Mouse (Mus musculus): ENCODE results near the gene Gfer. TPM values are rescaled to one million over a fixed set of nuclear protein-coding genes. Genes with fewer than 3 reads are reported as not detected.

Gfer gene
- total RNA-seq, 1 experiment from 2014 or later = 45.5 TPM

DNA sequence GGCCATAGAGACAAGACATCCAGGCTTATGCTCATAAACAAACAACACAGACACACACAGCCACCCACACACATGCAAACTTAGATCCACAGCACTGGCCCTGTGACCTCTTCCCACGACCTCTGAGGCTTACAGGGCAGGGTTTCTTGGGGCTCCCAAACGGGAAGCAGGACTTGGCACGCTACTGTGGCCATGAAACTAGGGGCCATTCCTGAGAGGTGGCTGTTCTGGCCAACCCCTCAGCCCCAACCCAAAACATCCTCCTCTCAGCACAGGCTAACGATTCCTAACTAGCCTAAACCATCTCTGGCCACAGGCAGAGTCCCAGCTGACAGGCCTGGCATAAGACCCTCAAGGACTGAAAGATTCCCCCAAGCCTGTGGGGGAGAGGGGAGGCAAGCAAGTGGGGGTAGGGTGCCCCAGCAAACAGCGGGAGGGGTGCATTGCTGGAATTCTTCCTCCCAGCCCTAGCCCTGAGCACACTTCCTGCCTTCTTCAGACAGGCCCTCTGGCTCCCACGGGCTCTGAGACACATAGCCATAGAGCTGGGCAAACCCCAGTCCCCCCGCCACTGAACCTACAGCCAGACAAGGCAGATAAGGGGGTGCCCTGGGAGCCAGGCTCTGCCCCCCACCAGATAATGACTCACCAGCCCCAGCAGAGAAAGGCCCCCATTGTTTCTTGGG is 51.8 kb downstream of the Gfer start:
- no peak for ATAC-seq (replicated peaks in 1 of 2; ENCODE audit: insufficient read depth in 1 of 2, low FRiP score in 2 of 2, low TSS enrichment in 1 of 2, low read depth in 1 of 2, poor library complexity in 2 of 2, severe bottlenecking in 2 of 2)

Other genes starting within 250 kb of the Gfer start
- 12.1 and 22.6 TPM in 2 replicates for gene E4f1, start 225.8 kb downstream of the Gfer start, total RNA-seq (2017)
- gene Pgp, start 225.8 kb downstream of the Gfer start, total RNA-seq (2017) = 12.9 and 13.3 TPM in 2 replicates
- gene Bricd5, start 222.3 kb downstream of the Gfer start, total RNA-seq (2017) = 1.2 TPM in 1 of 2 replicates, not detected in the other
- gene Mlst8, start 217.1 kb downstream of the Gfer start, total RNA-seq (2017) = 9.2 and 31.8 TPM in 2 replicates
- gene Caskin1, start 207.6 kb downstream of the Gfer start, total RNA-seq (2017) = not detected in 2 replicates
- 72.9 and 85.6 TPM in 2 replicates for gene Traf7, start 168.2 kb downstream of the Gfer start, total RNA-seq (2017)
- gene Rab26, start 161.9 kb downstream of the Gfer start, total RNA-seq (2017) = 1.4 TPM in 1 of 2 replicates, not detected in the other
- 13.3 and 17.9 TPM in 2 replicates for gene Pkd1, start 146.3 kb downstream of the Gfer start, total RNA-seq (2017)
- gene Tsc2, start 63.5 kb downstream of the Gfer start, total RNA-seq (2017) = 25.1 and 59.3 TPM in 2 replicates
- gene Nthl1, start 63.5 kb downstream of the Gfer start, total RNA-seq (2017) = 11.1 and 14.5 TPM in 2 replicates
- 2.2 and 4.7 TPM in 2 replicates for gene Slc9a3r2, start 45.8 kb downstream of the Gfer start, total RNA-seq (2017)
- not detected in 2 replicates for gene Npw, start 37.7 kb downstream of the Gfer start, total RNA-seq (2017)
- 19.7 and 22.8 TPM in 2 replicates for gene Zfp598, start 26.5 kb downstream of the Gfer start, total RNA-seq (2017)
- 0.25 TPM in 1 of 2 replicates, not detected in the other for gene Syngr3, start 6.2 kb downstream of the Gfer start, total RNA-seq (2017)
- 1.2 and 2.8 TPM in 2 replicates for gene Noxo1, start 78 bp upstream of the Gfer start, total RNA-seq (2017)
- 24.0 and 29.7 TPM in 2 replicates for gene Tbl3, start 11.5 kb upstream of the Gfer start, total RNA-seq (2017)
- not detected in 2 replicates for gene Rnf151, start 21.9 kb upstream of the Gfer start, total RNA-seq (2017)
- 1,140 and 1,689 TPM in 2 replicates for gene Rps2, start 22.0 kb upstream of the Gfer start, total RNA-seq (2017)
- gene Ndufb10, start 28.3 kb upstream of the Gfer start, total RNA-seq (2017) = 164 and 207 TPM in 2 replicates
- gene Rpl3l, start 31.7 kb upstream of the Gfer start, total RNA-seq (2017) = not detected in 2 replicates
- gene Msrb1, start 40.5 kb upstream of the Gfer start, total RNA-seq (2017) = 33.6 and 69.4 TPM in 2 replicates
- gene Hs3st6, start 56.8 kb upstream of the Gfer start, total RNA-seq (2017) = not detected in 2 replicates
- 0.44 TPM in 1 of 2 replicates, not detected in the other for gene Meiob, start 108.1 kb upstream of the Gfer start, total RNA-seq (2017)
- 24.5 and 24.6 TPM in 2 replicates for gene Hagh, start 144.0 kb upstream of the Gfer start, total RNA-seq (2017)
- 15.0 and 19.6 TPM in 2 replicates for gene Fahd1, start 154.2 kb upstream of the Gfer start, total RNA-seq (2017)
- gene Igfals, start 169.8 kb upstream of the Gfer start, total RNA-seq (2017) = not detected in 2 replicates
- gene Nubp2, start 190.2 kb upstream of the Gfer start, total RNA-seq (2017) = 27.9 and 33.1 TPM in 2 replicates
- 6.0 and 12.9 TPM in 2 replicates for gene Spsb3, start 190.5 kb upstream of the Gfer start, total RNA-seq (2017)
- 13.7 and 27.3 TPM in 2 replicates for gene Eme2, start 198.9 kb upstream of the Gfer start, total RNA-seq (2017)
- gene Mrps34, start 199.0 kb upstream of the Gfer start, total RNA-seq (2017) = 23.1 and 25.8 TPM in 2 replicates
- gene Nme3, start 200.3 kb upstream of the Gfer start, total RNA-seq (2017) = 22.5 and 44.1 TPM in 2 replicates
- gene Mapk8ip3, start 240.8 kb upstream of the Gfer start, total RNA-seq (2017) = 32.8 and 48.7 TPM in 2 replicates

Measured in hematopoietic stem cell, adult 5-6 weeks (primary cell).